Mouse (Mus musculus) CD4-positive, CD25-positive, alpha-beta regulatory T cell, adult 4 months (primary cell): Measurements from ENCODE around the gene Il10. TPM values are rescaled to one million over a fixed set of nuclear protein-coding genes. Genes with fewer than 3 reads are reported as not detected.

Experiments used
- ATAC-seq: one replicate; pipeline ENCODE4 v1.8.0; 2017
- polyA plus RNA-seq, 2 experiments: library from polyadenylated mRNA; unstranded; fragments of 100-300 nt; shearing (Covaris generic); gene quantifications; one replicate each; pipeline ENCODE4 v1.2.1; 2017

Gene Il10
- polyA plus RNA-seq: 10 to 100 TPM in 1 of 2 experiments, 1 to 10 TPM in 1; 5.9 to 13.6 TPM

DNA sequence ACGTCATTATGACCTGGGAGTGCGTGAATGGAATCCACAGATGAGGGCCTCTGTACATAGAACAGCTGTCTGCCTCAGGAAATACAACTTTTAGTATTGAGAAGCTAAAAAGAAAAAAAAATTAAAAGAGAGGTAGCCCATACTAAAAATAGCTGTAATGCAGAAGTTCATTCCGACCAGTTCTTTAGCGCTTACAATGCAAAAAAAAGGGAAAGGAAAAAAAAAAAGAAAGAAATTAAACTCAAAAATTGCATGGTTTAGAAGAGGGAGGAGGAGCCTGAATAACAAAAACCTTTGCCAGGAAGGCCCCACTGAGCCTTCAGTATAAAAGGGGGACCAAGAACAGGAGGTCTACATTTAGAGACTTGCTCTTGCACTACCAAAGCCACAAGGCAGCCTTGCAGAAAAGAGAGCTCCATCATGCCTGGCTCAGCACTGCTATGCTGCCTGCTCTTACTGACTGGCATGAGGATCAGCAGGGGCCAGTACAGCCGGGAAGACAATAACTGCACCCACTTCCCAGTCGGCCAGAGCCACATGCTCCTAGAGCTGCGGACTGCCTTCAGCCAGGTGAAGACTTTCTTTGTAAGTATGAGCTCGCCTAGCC is at the start of gene Il10:
Il10 (plus strand) TSS at position 354 of the 607 bp plus-strand sequence.
- no peak for ATAC-seq

DNA sequence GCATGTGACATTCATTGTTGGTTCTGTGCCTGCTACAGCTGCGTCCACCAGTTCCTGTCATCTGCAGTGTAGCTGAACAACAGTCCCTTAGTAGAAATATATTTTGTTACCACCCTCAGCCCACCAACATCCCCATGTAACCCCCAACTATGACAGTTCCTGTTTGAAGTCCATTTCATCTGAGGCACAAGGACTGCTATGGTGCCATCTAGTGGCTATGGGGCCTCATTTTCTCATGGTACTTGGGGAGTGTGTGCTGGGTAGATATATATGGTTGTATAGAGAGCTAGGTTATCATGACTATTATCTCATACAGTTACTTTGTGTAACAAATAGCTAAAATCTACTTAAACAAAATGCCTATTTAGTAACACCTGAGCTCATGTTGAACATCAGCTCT is 40.2 kb upstream of the Il10 start:
- ATAC-seq: peak; percentile 72

DNA sequence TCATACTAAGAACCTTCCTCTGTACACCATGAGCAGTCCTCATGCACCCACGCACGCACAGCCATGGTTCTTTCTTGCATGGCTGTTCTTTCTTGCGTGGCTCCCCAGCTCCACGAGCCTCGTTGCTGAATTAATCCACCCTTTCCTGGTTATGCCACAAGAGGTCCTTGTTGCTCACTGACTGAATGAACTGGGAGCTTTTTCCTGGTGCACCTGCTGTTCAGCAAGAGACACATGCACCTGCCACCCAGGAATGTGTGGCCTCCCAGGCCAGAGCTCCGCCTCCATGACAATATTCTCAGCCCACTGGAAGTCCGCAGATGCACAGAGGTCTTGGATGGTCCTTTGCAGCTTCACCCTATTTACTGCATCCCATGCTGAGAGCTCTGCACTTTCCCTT is 35.2 kb upstream of the Il10 start:
- no peak for ATAC-seq

DNA sequence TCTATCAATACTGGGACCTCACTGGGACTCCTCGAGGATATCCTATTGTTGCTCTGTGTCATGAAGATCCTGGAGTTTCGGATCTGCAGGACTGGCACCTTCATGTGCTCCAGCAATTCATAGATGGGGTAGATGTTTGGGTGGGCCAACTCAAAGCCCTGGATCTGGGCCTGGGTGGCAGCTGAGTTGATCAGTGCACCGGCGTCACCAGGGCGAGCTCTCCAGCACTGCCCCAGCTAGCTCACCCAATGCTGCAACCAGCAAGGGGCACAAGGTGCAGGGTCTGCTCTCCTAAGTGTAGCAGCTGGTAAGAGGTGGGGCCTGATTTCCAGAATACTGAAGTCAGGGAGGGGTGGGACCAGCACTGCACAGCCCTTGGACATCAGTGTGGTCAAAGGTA is 32.6 kb upstream of the Il10 start:
- ATAC-seq: no peak

DNA sequence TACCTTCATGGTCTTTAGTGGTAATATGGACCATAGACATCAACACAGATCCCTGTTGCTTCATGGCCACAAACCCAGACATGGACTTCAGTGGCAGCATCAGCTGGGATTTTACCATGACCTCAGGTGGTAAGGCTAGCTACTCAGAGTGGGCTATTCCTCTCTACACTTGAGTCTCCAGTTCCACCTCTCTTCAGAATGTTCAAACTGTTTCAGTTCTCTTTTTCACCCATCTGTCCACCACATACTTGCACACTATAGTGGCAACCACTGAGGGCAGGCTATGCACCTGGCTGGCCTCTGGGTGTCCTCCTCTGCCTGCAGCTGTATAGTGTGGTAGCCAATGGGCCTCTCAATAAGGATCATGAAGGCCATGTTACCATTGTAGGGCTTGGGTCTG is 32.2 kb upstream of the Il10 start:
- ATAC-seq: peak; percentile 56

DNA sequence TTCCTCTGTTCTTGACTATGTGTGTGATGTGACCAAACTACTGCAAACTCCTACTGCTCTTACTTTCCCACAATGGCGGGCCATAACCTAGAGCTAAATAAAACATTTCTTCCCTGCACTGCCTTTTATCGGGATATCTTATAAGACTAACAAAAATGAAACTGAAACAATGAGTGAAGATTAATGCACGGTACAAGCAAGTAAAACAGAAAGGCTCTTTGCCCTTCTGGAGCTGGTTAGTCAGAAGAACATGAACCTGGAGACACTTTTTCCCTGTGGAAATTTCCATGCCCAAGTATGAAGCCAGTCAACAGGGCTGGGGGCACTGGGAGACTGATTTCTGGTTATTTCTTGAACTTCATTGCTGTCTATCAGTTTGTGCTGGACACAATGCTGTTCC is 30.3 kb upstream of the Il10 start:
- no peak for ATAC-seq

DNA sequence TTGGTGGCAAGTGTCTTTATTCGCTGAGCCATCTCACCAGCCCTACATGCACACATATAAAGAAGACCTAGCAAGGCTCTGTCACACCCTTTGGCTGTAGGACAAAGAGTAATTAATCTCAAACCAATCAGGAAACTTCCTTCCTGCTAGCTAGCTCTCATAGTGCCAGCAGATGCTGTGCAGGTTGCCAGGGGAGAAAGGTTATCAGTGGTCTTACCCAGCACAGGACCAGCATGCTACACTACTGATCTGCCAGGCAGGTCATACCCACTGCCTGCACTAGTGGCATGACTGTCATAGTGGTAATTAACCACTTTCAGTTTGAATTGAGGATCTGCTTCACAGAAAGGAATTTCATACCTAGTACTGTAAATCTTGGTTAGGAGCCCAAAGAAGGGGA is 29.2 kb upstream of the Il10 start:
- no peak for ATAC-seq

DNA sequence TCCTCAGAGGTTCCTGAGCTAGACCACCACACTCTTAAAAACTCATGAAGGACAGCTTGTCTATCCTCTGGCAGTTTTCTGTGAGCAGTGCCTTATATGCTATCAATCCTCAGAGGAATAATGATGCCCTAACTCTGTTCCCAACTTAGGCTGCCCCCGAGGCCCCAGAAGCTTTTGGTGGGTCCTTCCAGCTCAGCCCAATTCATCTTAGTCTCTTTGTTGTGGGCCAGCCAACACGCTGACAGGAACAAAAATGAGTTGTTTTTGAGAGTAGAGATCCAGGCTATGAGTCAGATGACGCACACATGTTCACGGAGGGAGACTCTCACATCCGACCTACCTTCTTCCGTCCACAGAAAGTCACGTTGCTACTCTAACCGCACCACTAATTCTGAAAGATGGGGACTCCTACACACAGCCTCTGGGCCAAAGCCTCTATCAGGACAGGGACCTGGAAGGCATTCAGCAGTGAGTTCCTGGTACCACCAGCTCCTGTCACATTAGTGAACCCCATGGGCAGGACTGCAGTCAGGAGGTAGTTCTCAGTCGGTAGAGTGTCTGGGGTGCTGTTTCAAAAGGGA is 26.0 kb upstream of the Il10 start:
- peak; percentile 91 for ATAC-seq

DNA sequence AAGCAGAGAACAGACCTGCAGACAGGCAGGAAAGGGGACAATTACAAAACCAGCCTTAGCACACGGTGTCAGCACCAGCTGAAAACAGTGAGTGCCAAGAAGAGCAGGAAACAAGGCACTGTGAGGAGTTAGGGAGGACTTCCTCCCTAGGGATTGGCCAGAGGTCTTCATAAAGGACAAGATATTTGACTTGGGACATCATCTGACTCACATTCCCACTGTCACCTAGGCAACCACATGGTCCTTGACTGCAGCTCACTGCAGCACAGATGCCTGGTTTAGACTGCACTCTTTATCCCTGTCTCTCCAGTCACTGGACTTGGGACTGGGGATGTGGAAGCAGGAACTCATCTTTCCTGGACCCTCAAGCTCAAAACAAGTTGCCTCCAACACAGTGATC is 24.1 kb upstream of the Il10 start:
- no peak for ATAC-seq

DNA sequence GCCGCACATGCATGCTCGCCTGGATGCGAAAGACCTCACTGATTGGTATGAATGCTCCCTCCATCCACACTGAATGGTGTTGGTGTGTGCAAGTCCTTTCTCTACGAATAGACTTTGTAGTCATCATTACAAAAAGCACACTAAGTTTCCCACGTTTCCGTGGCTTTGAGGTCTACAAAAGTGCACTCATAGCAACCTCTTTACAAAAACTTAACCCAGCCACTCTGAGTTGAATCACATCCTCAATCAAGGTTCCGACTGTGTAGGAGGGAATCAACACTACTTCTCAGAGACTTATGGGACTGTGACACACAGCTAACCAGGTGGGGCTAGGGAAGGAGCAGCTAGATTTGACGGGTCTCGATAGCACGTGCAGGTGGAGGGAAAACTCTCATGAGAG is 23.3 kb upstream of the Il10 start:
- ATAC-seq: no peak

DNA sequence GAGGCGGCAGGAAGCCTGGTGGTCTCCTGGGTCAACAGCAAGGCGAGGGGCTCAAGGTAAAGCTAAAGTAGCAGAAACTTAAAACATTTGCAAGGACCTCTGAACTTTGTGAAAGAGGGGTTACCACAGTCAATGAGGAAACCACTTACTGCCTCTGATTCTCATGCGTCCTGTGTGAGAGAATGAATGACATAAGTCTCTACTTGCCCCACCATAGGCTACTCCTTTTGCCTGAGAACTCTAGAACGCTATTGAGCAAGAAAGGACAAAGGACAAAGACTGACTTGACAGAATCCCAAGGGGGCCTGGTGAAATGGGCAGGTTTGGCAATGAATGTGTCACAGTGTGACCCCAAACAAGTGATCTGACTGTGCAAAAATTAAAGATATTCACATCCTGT is 22.2 kb upstream of the Il10 start:
- no peak for ATAC-seq

DNA sequence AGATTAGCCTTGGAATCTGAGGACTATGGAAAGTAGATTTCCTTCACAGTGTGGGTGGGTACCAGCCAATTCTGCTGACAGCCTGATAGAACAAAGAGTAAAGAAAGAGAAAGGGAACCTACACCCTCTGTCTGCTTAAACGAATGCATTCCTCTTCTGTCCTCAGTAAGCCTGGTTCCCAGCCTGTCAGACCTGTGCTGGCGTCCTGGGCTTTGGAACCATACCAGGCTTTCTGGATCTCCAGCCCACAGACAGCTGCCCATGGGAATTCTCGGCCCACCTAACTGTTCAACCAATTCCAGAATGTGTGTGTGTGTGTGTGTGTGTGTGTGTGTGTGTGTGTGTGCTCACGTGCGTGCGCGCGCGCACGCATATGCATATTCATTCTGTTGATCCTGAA is 21.3 kb upstream of the Il10 start:
- no peak for ATAC-seq

DNA sequence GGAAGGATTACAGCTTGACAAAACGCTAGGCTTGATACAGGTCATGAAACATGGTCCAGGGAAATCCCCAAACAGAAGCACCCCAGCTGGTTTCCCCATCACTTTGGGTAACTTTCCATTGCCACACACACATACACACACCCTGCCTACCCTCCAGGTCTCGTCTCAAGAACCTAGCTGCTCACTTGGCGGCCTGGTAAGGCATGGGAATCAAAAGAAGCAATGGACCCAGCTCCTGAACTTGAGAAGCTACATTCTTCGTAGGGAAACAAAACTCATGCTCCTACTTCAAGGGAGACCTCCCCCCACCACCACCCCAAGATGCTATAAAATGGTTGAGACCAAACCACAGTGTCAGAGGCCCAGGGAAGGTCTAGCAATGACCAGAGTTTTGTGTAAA is 19.9 kb upstream of the Il10 start:
- peak; percentile 55 for ATAC-seq

DNA sequence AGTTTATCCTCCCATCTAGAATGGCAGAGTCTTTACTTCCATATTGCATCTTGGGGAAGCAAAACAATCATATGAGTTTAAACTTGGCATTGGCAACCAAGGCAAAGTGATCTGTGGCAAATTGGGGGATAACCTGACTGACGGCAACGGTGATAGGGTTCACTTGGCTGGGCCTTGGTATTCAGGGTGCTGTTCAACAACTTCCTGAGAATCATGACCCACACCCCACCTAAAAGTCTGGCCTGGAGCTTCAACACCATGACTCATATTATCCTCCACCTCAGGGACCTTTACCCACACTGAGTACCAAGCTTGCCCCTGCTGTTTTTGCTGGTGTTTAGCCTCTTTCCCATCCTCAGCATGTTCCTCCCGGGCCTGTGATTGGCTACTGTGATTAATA is 19.3 kb upstream of the Il10 start:
- peak; percentile 9 for ATAC-seq

DNA sequence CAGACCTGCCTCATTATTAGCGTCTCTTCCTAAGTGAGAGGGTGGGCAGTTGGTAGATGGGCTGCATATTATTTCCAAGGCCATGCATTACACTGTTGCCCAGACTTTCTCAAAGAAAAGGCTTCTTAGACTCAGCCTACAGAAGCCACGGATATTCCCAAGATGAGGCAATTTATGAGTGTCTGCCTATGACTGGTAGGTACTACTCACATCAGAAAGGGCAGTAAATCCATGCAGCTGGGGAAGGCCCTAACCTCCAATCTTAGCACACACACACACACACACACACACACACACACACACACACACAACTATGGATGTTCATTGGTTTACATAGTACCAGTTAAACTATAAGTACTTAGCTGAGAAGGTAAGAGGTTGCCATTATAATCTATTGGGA is 17.1 kb upstream of the Il10 start:
- no peak for ATAC-seq

DNA sequence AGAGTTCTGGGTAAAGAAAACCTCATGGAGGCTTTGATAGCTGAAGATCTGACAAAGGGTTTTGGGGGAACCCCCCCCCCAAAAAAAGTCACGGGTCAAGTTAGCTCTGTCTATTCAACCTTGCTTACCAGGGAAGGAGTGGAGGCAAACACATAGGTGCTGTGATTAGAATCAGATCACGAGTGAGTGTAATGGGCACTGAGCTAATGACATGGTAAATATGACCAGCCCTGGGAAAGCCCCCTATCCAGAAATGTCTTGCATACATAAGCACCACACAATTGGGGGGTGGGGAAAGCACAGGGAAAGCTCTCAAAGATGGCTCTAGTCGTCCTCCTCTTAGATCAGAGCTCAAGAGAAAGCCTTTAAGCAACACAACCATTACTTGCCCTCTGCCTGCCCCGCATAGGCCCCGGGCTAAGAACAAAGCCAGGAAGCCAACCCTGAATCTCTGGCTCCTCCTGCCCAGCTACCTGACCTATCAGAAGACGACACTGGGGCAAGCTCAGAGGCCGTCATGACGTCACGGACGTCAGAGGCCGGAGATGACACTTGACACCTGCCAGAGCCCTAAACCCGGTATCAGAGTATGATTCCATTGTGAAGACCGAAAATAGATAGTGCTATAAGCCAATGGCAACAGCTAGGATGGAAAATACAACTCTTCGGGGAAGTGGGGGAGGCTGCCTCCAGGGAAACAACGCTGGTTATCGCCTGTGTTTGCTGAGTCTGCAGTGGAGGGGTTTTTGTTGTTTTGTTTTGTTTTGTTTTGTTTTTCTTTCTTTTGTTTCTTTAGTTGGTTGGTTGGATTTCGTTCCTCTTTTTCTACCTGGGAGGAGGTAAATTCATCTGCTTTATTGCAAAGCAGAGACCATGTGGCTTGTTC is 16.4 kb upstream of the Il10 start:
- ATAC-seq: peak; percentile 61

DNA sequence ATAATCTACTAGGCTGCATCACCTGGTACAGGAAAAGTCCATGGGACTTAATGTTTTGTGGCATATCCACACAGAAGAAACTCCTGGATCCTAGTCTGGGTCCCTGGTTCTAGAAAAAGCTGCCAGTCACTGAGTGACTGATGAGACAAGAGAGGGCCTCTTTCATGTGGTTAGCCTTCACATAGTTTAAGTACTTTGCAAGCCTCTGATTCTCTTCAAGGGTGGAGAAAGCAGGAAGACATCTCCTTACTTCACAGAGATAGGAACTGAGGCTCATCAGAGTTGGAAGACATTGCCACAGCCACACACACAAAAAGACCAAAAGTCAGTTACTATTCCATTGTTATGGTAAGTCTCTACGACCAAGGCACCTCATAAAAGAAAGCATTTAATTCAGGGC is 13.6 kb upstream of the Il10 start:
- ATAC-seq: no peak

DNA sequence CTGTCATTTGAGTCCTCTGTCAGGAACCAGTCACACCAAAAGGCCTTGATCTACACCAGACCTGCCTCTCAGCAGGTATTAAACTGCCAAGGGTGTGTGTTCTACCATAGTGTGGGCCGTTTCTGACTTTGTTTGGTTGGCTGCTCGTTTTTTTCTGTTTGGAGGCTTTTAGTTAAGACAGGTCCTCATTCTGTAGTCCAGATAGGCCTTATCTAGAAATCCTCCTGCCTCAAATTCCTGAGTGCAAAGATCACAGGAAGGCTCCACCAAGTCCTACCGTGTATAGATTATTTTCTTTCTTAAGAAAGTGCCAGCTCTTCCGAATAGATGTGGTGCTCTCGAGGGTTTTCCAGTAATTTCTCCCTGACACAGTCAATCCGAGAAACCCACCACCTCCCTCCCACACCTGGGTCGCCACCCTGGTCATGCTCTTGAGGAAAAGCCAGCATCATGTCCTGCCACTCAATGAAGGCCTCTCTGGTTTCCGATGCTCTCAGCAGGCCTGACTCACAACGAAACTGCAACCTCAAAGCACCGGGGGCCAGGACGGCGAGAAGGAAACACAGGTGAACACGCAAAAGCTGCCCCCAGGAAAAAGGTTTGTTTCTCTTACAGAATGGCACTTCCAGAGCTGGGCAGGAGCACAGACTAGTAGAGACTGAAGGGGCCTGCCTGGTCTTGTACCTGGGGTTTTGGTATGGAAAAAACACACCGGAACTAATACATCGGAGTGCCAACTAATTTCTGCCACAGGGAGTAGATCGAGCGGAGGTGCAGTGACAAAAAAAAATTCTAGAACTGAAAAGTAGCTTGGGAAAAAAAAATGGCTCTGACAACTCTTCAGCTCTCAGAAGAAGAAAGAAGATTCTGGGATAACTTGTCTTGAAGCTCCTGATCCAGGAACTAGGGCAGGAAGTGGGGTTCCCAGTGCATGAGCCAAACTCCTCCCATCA is 9.2 kb upstream of the Il10 start:
- ATAC-seq: peak; percentile 98

DNA sequence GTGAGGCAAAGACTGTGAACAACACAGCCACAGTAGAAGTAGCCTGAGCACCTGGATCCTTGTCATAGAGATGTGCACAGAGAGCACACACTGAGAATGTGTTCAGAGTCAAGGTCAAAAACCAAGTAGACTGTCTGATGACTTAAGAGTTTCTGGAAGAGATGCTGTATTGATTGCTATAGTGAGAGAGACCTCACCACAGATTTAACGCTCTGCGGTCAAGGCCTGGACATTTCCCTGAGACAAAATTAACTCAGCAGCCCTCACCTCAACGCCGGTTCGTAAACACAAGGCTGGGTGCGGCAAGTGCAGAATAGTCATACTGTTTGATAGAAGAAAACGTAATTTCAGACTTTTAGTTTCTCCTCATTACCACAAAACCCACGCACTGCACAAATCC is 7.2 kb upstream of the Il10 start:
- ATAC-seq: no peak

DNA sequence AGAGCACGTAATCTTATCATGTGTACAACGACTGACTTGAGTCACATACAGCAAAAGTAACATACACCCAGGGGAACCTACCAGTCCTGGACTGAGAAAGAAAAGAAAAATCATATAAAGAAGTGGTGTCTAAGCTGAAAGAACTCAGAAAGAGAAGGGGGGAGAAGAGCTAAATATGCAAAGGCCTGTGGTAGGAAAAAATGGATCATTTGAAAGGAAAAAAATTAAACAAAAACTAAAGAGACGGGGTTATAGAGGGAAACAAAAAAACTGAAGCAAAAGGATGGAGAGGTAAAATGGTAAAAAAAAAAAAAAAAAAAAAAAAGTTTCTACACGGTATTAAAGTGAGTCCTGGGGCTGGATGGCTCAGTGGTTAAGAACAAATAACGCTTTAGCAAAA is 5.7 kb upstream of the Il10 start:
- no peak for ATAC-seq

DNA sequence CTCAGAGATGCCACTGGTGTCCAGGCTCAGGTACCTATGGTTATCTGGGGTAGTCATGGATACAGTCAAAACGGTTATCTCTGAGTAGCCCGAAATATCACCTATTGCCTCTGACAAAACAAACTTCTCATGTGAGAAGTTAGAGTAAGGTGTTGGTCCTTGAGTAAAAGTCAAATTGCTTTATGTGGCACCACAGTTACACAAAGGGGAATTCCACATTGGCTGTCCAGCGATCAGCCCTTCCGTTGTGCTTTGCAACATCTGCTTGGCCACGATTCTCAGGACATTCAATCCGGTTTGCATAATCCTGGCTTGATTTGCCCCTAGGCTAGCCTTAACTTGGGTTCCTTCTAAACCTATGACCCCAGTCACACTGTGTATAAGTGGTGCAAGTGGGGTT is 4.4 kb upstream of the Il10 start:
- no peak for ATAC-seq

DNA sequence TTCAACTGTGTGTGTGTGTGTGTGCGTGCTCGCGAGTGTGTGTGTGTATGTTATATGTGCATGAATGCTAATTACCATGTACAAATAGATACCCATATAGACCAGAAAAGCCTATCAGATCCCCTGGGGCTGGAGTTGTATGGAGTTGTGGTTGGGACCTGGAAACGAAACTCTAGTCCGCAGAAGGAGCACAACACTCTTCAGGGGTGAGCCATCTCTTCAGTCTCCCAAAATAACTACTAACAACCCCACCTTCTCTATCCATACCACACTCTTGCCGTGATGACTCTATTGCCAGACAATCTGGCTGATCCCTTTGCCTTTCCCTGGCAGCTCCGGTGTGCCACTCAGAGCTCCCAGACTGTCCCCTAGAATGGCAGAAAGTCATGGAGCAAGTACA is 3.8 kb upstream of the Il10 start:
- ATAC-seq: no peak
